Mouse (Mus musculus) MEL (cell line): ENCODE measurements around the gene Plbd1. TPM values are rescaled to one million over a fixed set of nuclear protein-coding genes. Genes with fewer than 3 reads are reported as not detected.

Experiments
- DNase-seq: peaks from one replicate; pipeline ENCODE4 v3.0.0; 2011; ENCODE audit warnings: low read depth, low spot score
- H3K27ac ChIP-seq: 2 replicates; pipeline ENCODE4 v1.5.1; 2012; ENCODE audit warnings: low read depth, mild to moderate bottlenecking, control low read depth, low read length, moderate library complexity; ENCODE audit not compliant: control insufficient read depth
- H3K27me3 ChIP-seq, 2 experiments: fragments of 150-350 bp in 1 of 2; sonication (generic) in 1 of 2; 2 replicates each; pipeline ENCODE4 v1.6.1; 2012; ENCODE audit warnings: low read length in 2 of 2, mild to moderate bottlenecking in 2 of 2, improper control_type of control experiment in 1 of 2, moderate library complexity in 1 of 2; ENCODE audit not compliant: insufficient read depth in 2 of 2, control insufficient read depth in 1 of 2
- H3K36me3 ChIP-seq, 2 experiments: 2 replicates each; pipeline ENCODE4 v1.6.1; 2012 to 2014; ENCODE audit warnings: low read length in 2 of 2, improper control_type of control experiment in 1 of 2, inconsistent platforms in 1 of 2, mild to moderate bottlenecking in 1 of 2; ENCODE audit not compliant: insufficient read depth in 2 of 2, control insufficient read depth in 1 of 2
- H3K4me1 ChIP-seq, 2 experiments: fragments of 150-350 bp in 1 of 2; sonication (generic) in 1 of 2; 2 replicates each; pipeline ENCODE4 v1.6.1; 2012; ENCODE audit warnings: low read length in 2 of 2, improper control_type of control experiment in 1 of 2, mild to moderate bottlenecking in 1 of 2; ENCODE audit not compliant: insufficient read depth in 2 of 2, control insufficient read depth in 1 of 2
- H3K4me3 ChIP-seq, 2 experiments: fragments of 150-350 bp in 1 of 2; sonication (generic) in 1 of 2; 2 replicates each; pipeline ENCODE4 v1.5.1; 2012; ENCODE audit warnings: low read depth in 2 of 2, low read length in 2 of 2, mild to moderate bottlenecking in 2 of 2, moderate library complexity in 2 of 2, control low read depth in 1 of 2, improper control_type of control experiment in 1 of 2; ENCODE audit not compliant: control insufficient read depth in 1 of 2, insufficient read depth in 1 of 2
- H3K79me2 ChIP-seq: 2 replicates; pipeline ENCODE4 v1.6.1; 2012; ENCODE audit warnings: mild to moderate bottlenecking, low read length, moderate library complexity; ENCODE audit not compliant: control insufficient read depth, poor library complexity, insufficient read depth
- H3K9ac ChIP-seq: 2 replicates; pipeline ENCODE4 v1.6.1; 2012; ENCODE audit warnings: low read depth, mild to moderate bottlenecking, control low read depth, low read length, moderate library complexity; ENCODE audit not compliant: control insufficient read depth, poor library complexity, severe bottlenecking
- H3K9me3 ChIP-seq: fragments of 150-350 bp; sonication (generic); replicated peaks from 2 replicates; pipeline ENCODE4 v1.6.1; 2012; ENCODE audit warnings: mild to moderate bottlenecking, low read length, improper control_type of control experiment, moderate library complexity; ENCODE audit not compliant: insufficient read depth
- CHD1 ChIP-seq: IDR thresholded peaks from 2 replicates; pipeline ENCODE4 v1.6.1; 2012; ENCODE audit warnings: low read depth, mild to moderate bottlenecking, inconsistent platforms, low read length, improper control_type of control experiment
- GABPA ChIP-seq: IDR thresholded peaks from 2 replicates; pipeline ENCODE4 v1.6.1; 2012; ENCODE audit warnings: low read depth, mild to moderate bottlenecking, inconsistent platforms, low read length, improper control_type of control experiment, moderate library complexity
- JUND ChIP-seq: IDR thresholded peaks from 2 replicates; pipeline ENCODE4 v1.6.1; 2011; ENCODE audit warnings: low read depth, mild to moderate bottlenecking, improper control_type of control experiment, low read length
- KAT2A ChIP-seq: conservative IDR thresholded peaks from 2 replicates; pipeline ENCODE4 v1.6.1; 2012; ENCODE audit warnings: low read depth, low read length, improper control_type of control experiment, inconsistent platforms
- MAFK ChIP-seq: IDR thresholded peaks from 2 replicates; pipeline ENCODE4 v1.6.1; 2011; ENCODE audit warnings: low read depth, mild to moderate bottlenecking, low read length, improper control_type of control experiment, borderline replicate concordance
- MAZ ChIP-seq: IDR thresholded peaks from 2 replicates; pipeline ENCODE4 v1.6.1; 2012; ENCODE audit warnings: low read depth, mild to moderate bottlenecking, inconsistent platforms, low read length, improper control_type of control experiment
- MEF2A ChIP-seq: IDR thresholded peaks from 2 replicates; pipeline ENCODE4 v1.6.1; 2014; ENCODE audit warnings: low read depth, mild to moderate bottlenecking, inconsistent platforms, low read length, improper control_type of control experiment; ENCODE audit not compliant: poor library complexity, insufficient replicate concordance, severe bottlenecking; ENCODE audit errors: extremely low read depth
- MYB ChIP-seq: IDR thresholded peaks from 2 replicates; pipeline ENCODE4 v1.6.1; 2011; ENCODE audit warnings: mild to moderate bottlenecking, low read depth, low read length, improper control_type of control experiment
- MYC ChIP-seq: IDR thresholded peaks from 2 replicates; pipeline ENCODE4 v1.6.1; 2011; ENCODE audit warnings: low read depth, mild to moderate bottlenecking, low read length, improper control_type of control experiment, moderate library complexity
- NRF1 ChIP-seq: IDR thresholded peaks from 2 replicates; pipeline ENCODE4 v1.6.1; 2014; ENCODE audit warnings: low read depth, mild to moderate bottlenecking, inconsistent platforms, low read length, improper control_type of control experiment, moderate library complexity; ENCODE audit not compliant: poor library complexity, insufficient read depth, severe bottlenecking
- RCOR1 ChIP-seq: IDR thresholded peaks from 2 replicates; pipeline ENCODE4 v1.6.1; 2012; ENCODE audit warnings: low read depth, mild to moderate bottlenecking, inconsistent platforms, low read length, improper control_type of control experiment
- SIN3A ChIP-seq: IDR thresholded peaks from 2 replicates; pipeline ENCODE4 v1.6.1; 2012; ENCODE audit warnings: low read length, improper control_type of control experiment, inconsistent platforms
- SMC3 ChIP-seq: IDR thresholded peaks from 2 replicates; pipeline ENCODE4 v1.6.1; 2011; ENCODE audit warnings: low read depth, low read length, improper control_type of control experiment
- USF1 ChIP-seq: IDR thresholded peaks from 2 replicates; pipeline ENCODE4 v1.6.1; 2014; ENCODE audit warnings: low read depth, mild to moderate bottlenecking, inconsistent platforms, low read length, improper control_type of control experiment, moderate library complexity
- ZKSCAN1 ChIP-seq: IDR thresholded peaks from 2 replicates; pipeline ENCODE4 v1.6.1; 2012; ENCODE audit warnings: low read depth, mild to moderate bottlenecking, inconsistent platforms, low read length, improper control_type of control experiment, moderate library complexity
- ZMIZ1 ChIP-seq: IDR thresholded peaks from 2 replicates; pipeline ENCODE4 v1.6.1; 2012; ENCODE audit warnings: low read depth, mild to moderate bottlenecking, inconsistent platforms, low read length, improper control_type of control experiment, moderate library complexity
- ZNF384 ChIP-seq: IDR thresholded peaks from 2 replicates; pipeline ENCODE4 v1.6.1; 2012; ENCODE audit warnings: low read depth, mild to moderate bottlenecking, inconsistent platforms, low read length, improper control_type of control experiment
- polyA plus RNA-seq, 2 experiments: library from polyadenylated mRNA; stranded (reverse) in 1 of 2; unstranded in 1 of 2; fragments of >175 nt in 1 of 2; fragments of >200 nt in 1 of 2; gene quantifications; 2 replicates each; pipeline versions ENCODE4 v1.2.1 to v1.2.4; 2012; ENCODE audit warnings: low replicate concordance in 2 of 2, low read depth in 1 of 2; ENCODE audit not compliant: insufficient read length in 2 of 2, insufficient read depth in 1 of 2, missing spikeins in 1 of 2
- total RNA-seq: library from RNA; depleted of rRNA; stranded (reverse); fragments of 300-350 nt; gene quantifications from 2 replicates; pipeline ENCODE4 v1.2.3, GENCODE M21; 2012; rRNA removed

The Plbd1 gene
- total and polyA plus RNA-seq, 3 experiments, result not detected

DNA sequence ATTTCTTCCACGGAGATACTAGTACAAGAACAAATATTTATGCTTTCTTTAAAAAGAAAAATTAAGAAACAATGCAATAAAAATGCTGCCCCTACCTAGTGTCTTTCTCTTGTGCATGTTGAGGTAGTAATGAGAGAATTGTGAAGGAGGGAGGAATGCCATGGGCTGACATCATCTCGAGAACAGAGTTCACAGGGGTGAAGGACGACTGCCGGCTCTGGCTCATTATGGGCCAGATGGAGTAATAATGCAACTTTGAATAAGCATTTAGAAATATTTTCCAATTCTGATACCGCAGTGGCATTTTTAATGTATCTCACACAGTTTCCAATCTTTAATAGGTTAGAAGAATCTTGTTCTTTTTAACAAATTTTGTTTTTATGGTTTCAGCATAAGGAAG, 95.7 kb downstream of the Plbd1 start:
- Histone ChIP-seq H3K9ac (no peak overlapping the region), H3K27me3 (no peaks in the 10 kb centered on the region), H3K4me3 (no peak overlapping the region), H3K27ac (no peak overlapping the region), H3K4me1 (no peaks in the 10 kb centered on the region), H3K9me3 (no peaks in the 10 kb centered on the region), H3K36me3 (peaks cover 0 to 41% of the 10 kb centered on the region in 2 experiments; a peak in 2 of 4 replicates), H3K79me2 (peaks cover 3% of the 10 kb centered on the region; the same call in 1 of the 2 replicates)
- no peak for DNase-seq
- TF ChIP-seq USF1 (no peak), MYC (no peak), MEF2A (no peak), KAT2A (no peak), MYB (no peak), MAFK (no peak), ZMIZ1 (no peak), RCOR1 (no peak), GABPA (no peak), SIN3A (no peak), ZKSCAN1 (no peak), CHD1 (no peak), NRF1 (no peak), JUND (no peak), ZNF384 (no peak), SMC3 (no peak), MAZ (no peak)

Other genes with a start within 250 kb of the Plbd1 start
- not detected in 2 replicates for gene E330021D16Rik, start 246.4 kb downstream of the Plbd1 start, total RNA-seq
- gene E330021D16Rik, start 246.4 kb downstream of the Plbd1 start, polyA plus RNA-seq, result not detected
- 7.3 and 10.7 TPM in 2 replicates for gene Atf7ip, start 155.8 kb downstream of the Plbd1 start, total RNA-seq
- 10 to 100 TPM; 24.6 to 56.1 TPM for gene Atf7ip, start 155.8 kb downstream of the Plbd1 start, polyA plus RNA-seq
- not detected in 2 replicates for gene Gucy2c, start 119.8 kb upstream of the Plbd1 start, total RNA-seq
- gene Gucy2c, start 119.8 kb upstream of the Plbd1 start, polyA plus RNA-seq, result not detected
- 306 and 416 TPM in 2 replicates for gene Hist4h4, start 142.5 kb upstream of the Plbd1 start, total RNA-seq
- gene Hist4h4, start 142.5 kb upstream of the Plbd1 start, polyA plus RNA-seq, result 1 to 10 TPM in 1 of 2 experiments, not detected in 1; 1.1 TPM
- gene H2afj, start 146.3 kb upstream of the Plbd1 start, total RNA-seq, result 111 and 142 TPM in 2 replicates
- 100 to 1,000 TPM in 1 of 2 experiments, not detected in 1; 176 TPM for gene H2afj, start 146.3 kb upstream of the Plbd1 start, polyA plus RNA-seq
- gene BC049715, start 165.7 kb upstream of the Plbd1 start, total RNA-seq, result 0.26 and 0.27 TPM in 2 replicates
- gene BC049715, start 165.7 kb upstream of the Plbd1 start, polyA plus RNA-seq, result 1 to 10 TPM in 1 of 2 experiments, not detected in 1; 1.2 TPM
- gene Wbp11, start 166.3 kb upstream of the Plbd1 start, total RNA-seq, result 43.5 and 58.0 TPM in 2 replicates
- gene Wbp11, start 166.3 kb upstream of the Plbd1 start, polyA plus RNA-seq, result 100 to 1,000 TPM; 294 to 411 TPM
- gene Smco3, start 173.5 kb upstream of the Plbd1 start, total RNA-seq, result not detected in 2 replicates
- gene Smco3, start 173.5 kb upstream of the Plbd1 start, polyA plus RNA-seq, result not detected
- gene Art4, start 195.8 kb upstream of the Plbd1 start, total RNA-seq, result 0.13 and 0.50 TPM in 2 replicates
- under 1 TPM in 1 of 2 experiments, not detected in 1; 0.60 TPM for gene Art4, start 195.8 kb upstream of the Plbd1 start, polyA plus RNA-seq
- not detected in 2 replicates for gene Mgp, start 213.9 kb upstream of the Plbd1 start, total RNA-seq
- gene Mgp, start 213.9 kb upstream of the Plbd1 start, polyA plus RNA-seq, result not detected